Mouse (Mus musculus): Measurements from ENCODE around the gene Tas2r121. TPM values are rescaled to one million over a fixed set of nuclear protein-coding genes. Genes with fewer than 3 reads are reported as not detected.
"Not testable (repeated sequence)": the region's sequence is repeated elsewhere in the genome, so short reads cannot be mapped to it uniquely, and the experiment has no call there.

Gene Tas2r121
- not detected for total RNA-seq (2021)

DNA sequence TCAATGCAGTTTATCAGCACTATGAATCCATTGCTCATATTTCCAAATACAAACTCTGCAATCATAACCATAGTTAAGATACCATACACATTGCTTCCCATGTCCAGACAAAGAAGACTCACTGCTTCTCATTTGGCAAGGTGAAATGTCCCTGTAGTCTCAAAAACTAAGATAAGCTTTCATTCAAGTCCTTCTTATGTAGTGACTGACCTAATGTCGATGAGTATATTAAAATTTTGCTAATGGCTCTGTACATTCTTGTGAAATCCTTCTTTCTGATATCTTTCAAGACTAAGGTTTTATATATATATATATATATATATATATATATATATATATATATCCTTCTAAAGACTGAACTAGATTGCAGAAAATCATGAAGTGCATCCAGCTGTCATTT is at the start of gene Tas2r121:
Gene Tas2r121 (minus strand): TSS at position 101 of the 400 bp plus-strand sequence.
- DNase-seq, result no peak
- intact Hi-C loops (cut with DNase I), result no loop called here

DNA sequence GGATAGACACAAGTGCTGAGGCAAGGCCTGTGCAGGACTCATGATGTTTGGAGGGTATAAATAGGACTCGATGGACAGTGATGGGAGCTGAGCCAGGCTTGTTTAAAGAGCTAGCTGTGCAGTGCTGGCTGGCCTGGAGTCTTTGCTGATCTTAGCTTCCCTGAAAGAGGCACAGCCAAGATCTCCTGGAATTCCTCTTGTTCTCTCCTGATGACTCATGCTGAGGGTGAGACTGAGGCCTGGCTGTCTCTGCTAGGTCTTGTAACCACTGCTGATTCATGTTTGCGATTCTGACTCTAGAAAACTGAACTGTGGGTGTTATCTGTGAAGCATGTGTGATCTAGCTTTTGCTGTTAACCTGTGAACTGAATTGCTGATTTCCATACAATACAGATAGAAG is 49.4 kb upstream of the Tas2r121 start:
- no peak for DNase-seq
- intact Hi-C loops (cut with DNase I), result no loop called here

DNA sequence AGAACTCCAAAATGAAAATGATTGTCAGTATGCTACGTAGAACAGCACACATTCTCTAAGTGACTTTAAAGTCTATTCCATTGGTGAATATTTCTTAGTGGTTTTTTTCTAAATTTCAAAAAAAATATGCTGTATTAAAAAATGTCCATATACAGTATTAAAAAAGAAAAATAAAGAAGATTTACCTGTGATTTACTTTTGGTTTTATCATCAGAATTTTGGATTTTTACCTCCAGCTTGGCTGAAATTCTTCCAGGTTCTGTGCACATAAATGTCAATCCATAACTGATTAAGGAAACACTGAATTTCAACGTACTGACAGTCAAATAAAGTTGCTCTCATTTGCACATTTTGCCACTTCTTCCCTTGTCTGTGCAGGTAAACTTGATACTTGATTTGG is 37.1 kb upstream of the Tas2r121 start, which contains the start of gene Tas2r115:
Gene Tas2r115 (minus strand): TSS at position 101 of the 400 bp plus-strand sequence.
- DNase-seq, result no peak
- intact Hi-C loops (cut with DNase I), result no loop called here

DNA sequence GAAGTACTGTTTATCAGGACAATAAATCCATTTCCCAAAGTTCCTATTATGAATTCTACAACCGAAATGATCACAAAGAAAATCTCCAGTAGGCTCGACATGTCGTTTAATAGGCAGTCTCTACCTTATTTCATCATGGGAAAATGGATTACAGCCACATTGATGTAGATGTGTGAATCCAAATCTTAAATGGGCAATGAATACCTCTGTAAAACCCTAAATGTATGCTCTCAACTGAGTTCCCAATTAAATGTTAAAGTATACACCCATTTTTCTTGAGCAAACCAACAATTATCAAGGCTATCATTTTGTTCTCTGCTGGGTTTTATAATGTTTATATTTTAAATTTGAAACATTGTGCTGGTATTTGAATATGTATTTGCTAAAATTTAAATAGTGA is 11.0 kb upstream of the Tas2r121 start, which contains the start of gene Tas2r122:
Gene Tas2r122 (minus strand): TSS at position 101 of the 400 bp plus-strand sequence.
- intact Hi-C loops (cut with DNase I), result no loop called here
- DNase-seq, result no peak

DNA sequence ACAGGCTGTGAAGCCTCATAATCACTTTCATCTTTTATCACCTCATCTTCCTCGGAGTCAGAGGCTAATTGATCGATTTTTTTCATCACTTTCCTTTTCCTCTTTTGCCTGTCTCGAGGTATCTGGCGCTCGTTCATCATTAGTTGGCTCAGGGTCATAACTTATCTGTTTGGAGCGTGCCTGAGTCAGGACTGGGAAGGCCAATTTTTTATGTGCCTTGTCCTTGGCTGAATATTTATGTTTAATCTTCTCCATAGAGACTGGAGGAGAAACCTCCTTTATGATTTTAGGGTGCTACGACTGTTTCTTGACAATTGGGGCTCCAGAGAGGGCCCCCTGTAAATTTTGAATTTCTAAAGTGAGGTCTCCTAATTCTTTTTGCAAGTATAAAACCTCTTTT is 9.2 kb downstream of the Tas2r121 start:
- intact Hi-C loops (cut with DNase I); DNase-seq: not testable (repeated sequence)

DNA sequence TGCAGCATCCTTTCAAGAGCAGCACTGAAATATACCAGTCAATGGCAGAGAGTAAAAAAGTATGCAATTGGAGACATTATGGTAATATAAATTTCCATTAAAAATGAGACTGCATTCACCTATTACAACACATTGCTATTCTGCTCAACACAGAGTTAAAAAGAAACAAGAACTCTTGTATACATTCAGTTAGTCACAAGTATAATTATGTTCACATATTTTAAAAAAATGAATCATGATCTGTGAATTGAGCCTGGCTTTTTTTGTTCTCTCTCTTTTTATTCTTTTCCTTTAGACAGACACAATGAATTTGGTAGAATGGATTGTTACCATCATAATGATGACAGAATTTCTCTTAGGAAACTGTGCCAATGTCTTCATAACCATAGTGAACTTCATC is 44.2 kb downstream of the Tas2r121 start, which contains the start of gene Tas2r120:
Gene Tas2r120 (plus strand): TSS at position 301 of the 400 bp plus-strand sequence.
- no peak for DNase-seq
- intact Hi-C loops (cut with DNase I), result no loop called here

DNA sequence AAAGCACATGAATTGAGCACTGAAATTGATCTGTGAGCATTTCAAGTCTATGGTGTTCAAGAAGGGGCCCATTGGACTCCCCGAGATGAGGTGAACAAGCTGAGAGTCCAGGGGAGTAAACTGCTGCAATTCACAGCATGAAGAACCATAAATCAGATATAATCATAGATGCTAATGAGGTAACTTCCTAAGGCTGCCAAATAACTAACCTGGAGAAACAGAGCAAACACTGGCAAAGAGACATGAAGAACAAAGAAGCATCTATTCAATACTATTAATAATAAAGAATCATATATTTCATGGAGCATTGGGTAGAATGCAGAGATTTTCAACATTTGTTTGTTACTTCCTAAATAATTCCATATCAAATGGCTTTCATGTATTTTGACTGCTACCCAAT is 49.4 kb downstream of the Tas2r121 start, which contains the start of gene A630073D07Rik:
Gene A630073D07Rik (minus strand): TSS at position 101 of the 400 bp plus-strand sequence.
- no peak for DNase-seq
- intact Hi-C loops (cut with DNase I), result no loop called here

Other genes with a start within 250 kb of the Tas2r121 start
- not detected for gene Prh1, start 131.2 kb downstream of the Tas2r121 start, total RNA-seq (2021)
- not detected for gene Prp2, start 105.1 kb downstream of the Tas2r121 start, total RNA-seq (2021)
- not detected for gene A630073D07Rik, start 49.5 kb downstream of the Tas2r121 start, total RNA-seq (2021)
- gene Tas2r120, start 44.1 kb downstream of the Tas2r121 start, total RNA-seq (2021), result not detected
- gene Tas2r122, start 10.9 kb upstream of the Tas2r121 start, total RNA-seq (2021), result not detected
- gene Tas2r115, start 37.0 kb upstream of the Tas2r121 start, total RNA-seq (2021), result not detected
- not detected for gene Tas2r124, start 53.7 kb upstream of the Tas2r121 start, total RNA-seq (2021)
- not detected for gene Tas2r102, start 61.1 kb upstream of the Tas2r121 start, total RNA-seq (2021)
- gene Tas2r136, start 77.2 kb upstream of the Tas2r121 start, total RNA-seq (2021), result not detected
- gene Tas2r117, start 101.8 kb upstream of the Tas2r121 start, total RNA-seq (2021), result not detected
- gene Tas2r123, start 146.1 kb upstream of the Tas2r121 start, total RNA-seq (2021), result not detected
- not detected for gene Tas2r116, start 154.4 kb upstream of the Tas2r121 start, total RNA-seq (2021)
- not detected for gene Tas2r110, start 167.0 kb upstream of the Tas2r121 start, total RNA-seq (2021)
- gene Tas2r113, start 192.0 kb upstream of the Tas2r121 start, total RNA-seq (2021), result not detected
- not detected for gene Tas2r125, start 208.6 kb upstream of the Tas2r121 start, total RNA-seq (2021)